Mouse (Mus musculus) midbrain, embryonic 10.5 days (tissue): Measurements from ENCODE around the gene Chn2. TPM values are rescaled to one million over a fixed set of nuclear protein-coding genes. Genes with fewer than 3 reads are reported as not detected.

Experiments used
- DNase-seq: peaks from one replicate; pipeline ENCODE4 v3.0.0-alpha.2; 2017; ENCODE audit warnings: low spot score
- H3K27ac ChIP-seq: fragments of 300-500 bp; sonication (generic); replicated peaks from 2 replicates; pipeline ENCODE4 v1.5.1; 2016; ENCODE audit warnings: mild to moderate bottlenecking
- H3K27me3 ChIP-seq: fragments of 300-500 bp; sonication (generic); 2 replicates; pipeline ENCODE4 v1.6.1; 2016; ENCODE audit warnings: low read depth, mild to moderate bottlenecking; ENCODE audit not compliant: poor library complexity, severe bottlenecking
- H3K36me3 ChIP-seq: fragments of 300-500 bp; sonication (generic); 2 replicates; pipeline ENCODE4 v1.6.1; 2016; ENCODE audit warnings: mild to moderate bottlenecking, moderate library complexity
- H3K4me1 ChIP-seq: fragments of 300-500 bp; sonication (generic); 2 replicates; pipeline ENCODE4 v1.6.1; 2016
- H3K4me3 ChIP-seq: fragments of 300-500 bp; sonication (generic); 2 replicates; pipeline ENCODE4 v1.5.1; 2016; ENCODE audit warnings: mild to moderate bottlenecking, moderate library complexity
- H3K9me3 ChIP-seq: fragments of 300-500 bp; sonication (generic); replicated peaks from 2 replicates; pipeline ENCODE4 v1.6.1; 2016; ENCODE audit warnings: mild to moderate bottlenecking
- WGBS: fragments of 180-500 bp; shearing (Covaris S2); methylation state at CpG from one replicate; pipeline ENCODE4 v1.1.7; 2016; 5-methylcytosine and 5-hydroxymethylcytosine counted together
- polyA plus RNA-seq: library from polyadenylated mRNA; unstranded; fragments of >200 nt; fragmentation: Nextera tagmentation; extraction: Ambion mirVana; gene quantifications from 2 replicates; pipeline ENCODE4 v1.2.1, GENCODE M21; 2016

The Chn2 gene
- polyA plus RNA-seq, 1 experiment from 2014 or later = 17.3 TPM

DNA sequence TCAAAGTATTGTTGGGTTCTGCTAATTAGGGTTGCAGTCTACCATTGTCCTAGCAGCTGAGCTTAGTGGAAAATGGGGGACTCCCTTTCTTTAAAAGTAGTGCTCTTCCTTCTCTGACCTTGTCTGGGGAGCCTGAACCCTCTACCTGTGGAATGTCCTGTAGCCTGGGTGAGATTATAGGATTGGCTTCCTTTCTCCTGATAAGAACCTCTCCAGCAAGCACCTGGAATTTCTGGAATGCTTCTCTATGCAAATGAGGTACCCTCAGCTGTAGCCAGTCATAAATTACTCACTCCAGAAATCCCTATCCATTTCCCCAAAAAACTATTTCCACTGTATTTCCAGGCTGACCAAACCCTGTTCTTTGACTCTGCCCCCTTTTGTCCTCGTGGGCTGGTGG is 10.6 kb upstream of the Chn2 start:
- Histone ChIP-seq H3K9me3 (no peaks in the 10 kb centered on the region), H3K36me3 (no peaks in the 10 kb centered on the region), H3K4me1 (peaks cover 21% of the 10 kb centered on the region), H3K27ac (no peak overlapping the region), H3K27me3 (peaks cover 10% of the 10 kb centered on the region; the same call in 1 of the 2 replicates), H3K4me3 (no peak overlapping the region)
- 62% methylated on average over 1 of the region's 1 CpGs for WGBS
- no peak for DNase-seq

DNA sequence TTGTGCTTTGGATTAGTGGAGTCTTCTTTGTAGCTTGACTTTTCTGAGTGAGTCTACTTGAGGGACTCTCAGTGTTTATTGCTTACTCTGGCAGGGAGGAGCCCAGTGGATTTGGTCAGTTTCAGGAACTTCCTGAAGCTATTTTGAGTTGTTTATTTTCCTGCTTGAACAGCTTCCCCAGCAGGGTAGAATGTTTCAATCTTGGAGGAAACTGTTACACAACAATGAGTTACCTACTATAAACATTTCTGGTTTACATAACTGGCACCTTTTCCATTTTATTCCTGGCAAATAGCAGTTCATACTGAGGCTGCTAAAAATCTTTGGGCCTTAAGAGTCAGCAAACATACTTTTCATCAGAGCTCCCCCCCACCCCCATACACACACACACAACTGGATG is 9.0 kb upstream of the Chn2 start:
- no peaks in the 10 kb centered on the region for H3K9me3 ChIP-seq
- H3K27me3 ChIP-seq = peaks cover 14% of the 10 kb centered on the region
- H3K36me3 ChIP-seq = no peaks in the 10 kb centered on the region
- no peak overlapping the region for H3K4me3 ChIP-seq
- no peak overlapping the region for H3K27ac ChIP-seq
- peaks cover 30% of the 10 kb centered on the region for H3K4me1 ChIP-seq
- DNase-seq = no peak

DNA sequence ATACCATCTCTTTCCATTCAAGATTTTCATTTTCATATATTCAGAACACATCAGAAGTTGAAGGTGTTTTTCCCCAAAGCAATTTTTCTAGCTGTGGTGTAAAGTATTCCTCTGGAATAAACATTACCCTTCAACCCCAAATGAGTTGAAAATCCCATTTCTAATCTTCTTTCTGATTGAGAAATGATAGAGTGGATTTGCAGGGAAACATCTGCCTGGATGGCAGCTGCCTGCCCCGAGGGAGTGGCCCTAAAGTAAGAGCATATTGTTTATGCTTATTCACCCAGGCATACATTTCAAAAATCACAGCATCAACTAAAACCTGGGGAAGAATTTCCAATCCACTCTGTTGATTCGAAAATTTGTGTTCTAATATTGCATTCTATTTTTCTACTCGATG is 8.6 kb upstream of the Chn2 start:
- no peaks in the 10 kb centered on the region for H3K9me3 ChIP-seq
- no peak overlapping the region for H3K4me3 ChIP-seq
- no peaks in the 10 kb centered on the region for H3K36me3 ChIP-seq
- WGBS = 84% methylated on average over 3 of the region's 3 CpGs
- H3K27me3 ChIP-seq = peaks cover 18% of the 10 kb centered on the region
- DNase-seq = no peak
- H3K27ac ChIP-seq = no peak overlapping the region
- peaks cover 26% of the 10 kb centered on the region for H3K4me1 ChIP-seq

GRCm38 (mm10) chr6:54034471-54034870 is 4.9 kb upstream of the Chn2 start:
- Histone ChIP-seq H3K9me3 (no peaks in the 10 kb centered on the region), H3K4me3 (no peak overlapping the region), H3K27me3 (peaks cover 54% of the 10 kb centered on the region), H3K27ac (peak overlapping the region; percentile 80), H3K36me3 (no peaks in the 10 kb centered on the region), H3K4me1 (peaks cover 28% of the 10 kb centered on the region)
- DNase-seq = peak; percentile 84
- 5% methylated on average over 8 of the region's 9 CpGs for WGBS

- WGBS = 89% methylated on average over 3 of the region's 3 CpGs
- no peak overlapping the region for H3K27ac ChIP-seq
These were observed 3.8 kb upstream of the Chn2 start for GRCm38 (mm10) chr6:54035548-54035947.

GRCm38 (mm10) chr6:54038866-54039265 is 488 bp upstream of the Chn2 start:
- Histone ChIP-seq H3K4me1 (peaks cover 48% of the 10 kb centered on the region), H3K27me3 (peaks cover 81% of the 10 kb centered on the region), H3K4me3 (peak overlapping the region; percentile 66), H3K9me3 (no peaks in the 10 kb centered on the region), H3K27ac (peak overlapping the region; percentile 92), H3K36me3 (no peaks in the 10 kb centered on the region)
- 12% methylated on average over 10 of the region's 10 CpGs for whole genome bisulfite sequencing
- no peak for DNase-seq

More at GRCm38 (mm10) chr6:54035548-54035947, 3.8 kb upstream of the Chn2 start:
- H3K36me3 ChIP-seq = no peaks in the 10 kb centered on the region
- H3K4me1 ChIP-seq = peaks cover 37% of the 10 kb centered on the region
- DNase-seq = no peak
- H3K9me3 ChIP-seq = no peaks in the 10 kb centered on the region
- peaks cover 59% of the 10 kb centered on the region for H3K27me3 ChIP-seq
- no peak overlapping the region for H3K4me3 ChIP-seq

DNA sequence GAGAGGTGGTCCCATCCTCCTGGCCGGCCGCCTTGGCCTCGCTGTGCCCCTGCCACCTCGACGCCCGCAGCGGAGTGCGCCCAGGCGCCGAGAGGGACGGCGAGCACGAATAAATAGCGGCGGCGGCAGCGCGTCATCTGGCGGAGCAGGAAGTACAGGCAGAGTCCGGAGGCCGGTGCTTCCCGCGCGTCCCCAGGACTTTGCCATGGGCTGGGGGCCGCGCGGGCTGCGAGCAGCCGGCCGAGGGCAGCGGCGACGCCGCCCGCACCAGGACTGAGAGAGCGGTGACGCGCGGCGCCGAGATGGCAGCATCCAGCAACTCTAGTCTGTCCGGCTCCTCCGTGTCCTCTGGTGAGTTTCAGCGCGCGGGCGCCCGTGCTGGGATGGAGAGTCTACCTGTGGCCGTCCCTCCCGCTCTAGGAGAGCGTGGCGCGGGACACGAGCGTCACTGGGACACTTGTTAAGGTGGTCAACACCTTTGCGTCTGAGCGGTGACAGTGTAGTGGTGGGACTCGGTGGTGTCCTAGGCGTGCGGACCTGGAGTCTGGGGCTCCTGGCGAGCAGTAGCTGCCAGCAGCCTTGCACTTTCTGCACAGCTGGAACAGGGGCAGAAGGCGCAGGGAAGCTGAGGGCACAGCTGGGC is 572 bp downstream of the Chn2 start:
- peak overlapping the region; percentile 66 for H3K4me3 ChIP-seq
- peaks cover 38% of the 10 kb centered on the region for H3K4me1 ChIP-seq
- no peaks in the 10 kb centered on the region for H3K9me3 ChIP-seq
- WGBS = under 1% methylated on average over 62 of the region's 62 CpGs
- H3K27me3 ChIP-seq = peaks cover 81% of the 10 kb centered on the region
- peak overlapping the region; percentile 92 for H3K27ac ChIP-seq
- peak; percentile 83 for DNase-seq
- H3K36me3 ChIP-seq = no peaks in the 10 kb centered on the region

DNA sequence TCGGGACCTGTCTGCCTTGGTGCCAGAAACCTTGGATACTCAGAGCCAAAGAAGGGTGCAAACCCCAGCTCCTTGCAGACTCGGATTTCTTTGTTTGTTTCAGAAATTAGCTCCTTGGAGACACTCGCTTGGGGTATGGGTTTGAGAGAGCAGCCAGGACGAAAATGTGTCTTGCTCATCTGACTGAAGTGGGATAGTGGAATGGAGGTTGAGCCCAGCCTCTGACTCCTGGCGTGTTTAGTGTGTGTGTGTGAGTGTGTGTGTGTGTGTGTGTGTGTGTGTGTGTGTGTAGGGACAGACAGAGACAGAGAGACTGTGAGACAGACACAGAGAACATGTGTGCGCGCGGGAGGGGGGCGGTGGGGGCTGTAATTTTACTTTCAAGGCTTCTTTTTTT is 1.1 kb downstream of the Chn2 start:
- Histone ChIP-seq H3K4me3 (peak overlapping the region; percentile 66), H3K27ac (peak overlapping the region; percentile 92), H3K9me3 (no peaks in the 10 kb centered on the region), H3K36me3 (no peaks in the 10 kb centered on the region), H3K4me1 (peaks cover 38% of the 10 kb centered on the region), H3K27me3 (peaks cover 76% of the 10 kb centered on the region)
- DNase-seq = no peak
- 18% methylated on average over 9 of the region's 9 CpGs for WGBS

- no peak for DNase-seq
- H3K4me3 ChIP-seq = peak overlapping the region; percentile 66
These were observed 2.2 kb downstream of the Chn2 start for GRCm38 (mm10) chr6:54041386-54042043.

DNA sequence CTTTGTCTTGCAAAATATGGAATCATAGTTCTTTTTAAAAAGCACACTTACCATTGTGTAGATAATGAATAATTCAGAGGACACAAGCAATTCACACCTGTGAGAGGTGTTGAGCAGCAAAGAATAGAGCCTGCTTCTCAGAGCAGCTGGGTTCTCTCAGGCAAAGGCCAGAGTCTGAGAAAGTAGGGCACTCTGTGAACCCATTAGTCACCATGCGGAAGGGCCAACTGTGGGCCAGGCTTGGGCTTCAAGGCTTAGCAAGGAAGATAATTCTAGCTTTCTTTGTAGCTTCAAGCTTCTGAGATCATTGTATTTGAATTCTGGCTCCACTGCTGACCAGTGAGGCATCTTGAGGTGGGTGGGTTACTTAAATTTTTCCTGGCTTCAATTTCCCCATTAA is 2.8 kb downstream of the Chn2 start:
- Histone ChIP-seq H3K27me3 (peaks cover 59% of the 10 kb centered on the region), H3K27ac (no peak overlapping the region), H3K4me1 (peaks cover 48% of the 10 kb centered on the region), H3K36me3 (no peaks in the 10 kb centered on the region), H3K9me3 (no peaks in the 10 kb centered on the region), H3K4me3 (peak overlapping the region; percentile 66; the same call in 1 of the 2 replicates)
- no peak for DNase-seq
- WGBS = 71% methylated on average over 1 of the region's 1 CpGs

More at GRCm38 (mm10) chr6:54041386-54042043, 2.2 kb downstream of the Chn2 start:
- Histone ChIP-seq H3K36me3 (no peaks in the 10 kb centered on the region), H3K9me3 (no peaks in the 10 kb centered on the region), H3K4me1 (peaks cover 42% of the 10 kb centered on the region), H3K27me3 (peaks cover 66% of the 10 kb centered on the region), H3K27ac (peak overlapping the region; percentile 38; the same call in 1 of the 2 replicates)
- WGBS = 22% methylated on average over 13 of the region's 13 CpGs

- 84% methylated on average over 5 of the region's 5 CpGs for WGBS
- H3K27me3 ChIP-seq = peaks cover 45% of the 10 kb centered on the region
These were observed 4.2 kb downstream of the Chn2 start for GRCm38 (mm10) chr6:54043536-54043935.

GRCm38 (mm10) chr6:54045748-54046721 is 6.7 kb downstream of the Chn2 start:
- Histone ChIP-seq H3K4me1 (peaks cover 29% of the 10 kb centered on the region), H3K36me3 (no peaks in the 10 kb centered on the region), H3K9me3 (no peaks in the 10 kb centered on the region), H3K4me3 (no peak overlapping the region), H3K27me3 (peaks cover 27% of the 10 kb centered on the region), H3K27ac (no peak overlapping the region)
- no peak for DNase-seq
- WGBS = 86% methylated on average over 8 of the region's 8 CpGs

More at GRCm38 (mm10) chr6:54043536-54043935, 4.2 kb downstream of the Chn2 start:
- no peak overlapping the region for H3K4me3 ChIP-seq
- H3K27ac ChIP-seq = no peak overlapping the region
- H3K4me1 ChIP-seq = peaks cover 51% of the 10 kb centered on the region
- DNase-seq = no peak
- no peaks in the 10 kb centered on the region for H3K36me3 ChIP-seq
- no peaks in the 10 kb centered on the region for H3K9me3 ChIP-seq
